Mouse (Mus musculus): ENCODE measurements at regions not wholly inside any gene's neighbourhood (a gene's known extent, or its start where the extent isn't known, plus 50 kb on each side); places are given as distances from the start of the nearest gene placed in this dataset.

- Histone ChIP-seq H3K4me1 (ENCODE audit: control insufficient read depth, insufficient read depth, insufficient read length, low read length) (no peaks in the 10 kb centered on the region; the same call in 1 of the 2 replicates), H3K4me3 (ENCODE audit: insufficient read depth, low read depth, low read length) (no peak overlapping the region), H3K27ac (replicated peaks; ENCODE audit: low read depth, low read length) (no peak overlapping the region)
These were observed 87.8 kb upstream of the Enpp6 start for GRCm38 (mm10) chr8:46898697-46899445.

GRCm38 (mm10) chr8:46900826-46901225 lies 85.9 kb upstream of the Enpp6 start:
- Histone ChIP-seq H3K4me3 (ENCODE audit: insufficient read depth, low read depth, low read length) (no peak overlapping the region), H3K27ac (replicated peaks; ENCODE audit: low read depth, low read length) (no peak overlapping the region), H3K4me1 (ENCODE audit: control insufficient read depth, insufficient read depth, insufficient read length, low read length) (peaks cover 3% of the 10 kb centered on the region)

GRCm38 (mm10) chr8:46904731-46905130 lies 82.0 kb upstream of the Enpp6 start:
- no peak overlapping the region for H3K27ac ChIP-seq (replicated peaks; ENCODE audit: low read depth, low read length)
- H3K4me3 ChIP-seq (ENCODE audit: insufficient read depth, low read depth, low read length): no peak overlapping the region
- H3K4me1 ChIP-seq (ENCODE audit: control insufficient read depth, insufficient read depth, insufficient read length, low read length): peaks cover 3% of the 10 kb centered on the region

GRCm38 (mm10) chr8:46907390-46907789 lies 79.3 kb upstream of the Enpp6 start:
- H3K27ac ChIP-seq (replicated peaks; ENCODE audit: low read depth, low read length): no peak overlapping the region
- H3K4me3 ChIP-seq (ENCODE audit: insufficient read depth, low read depth, low read length): no peak overlapping the region

GRCm38 (mm10) chr8:46908186-46908585 lies 78.5 kb upstream of the Enpp6 start:
- Histone ChIP-seq H3K27ac (replicated peaks; ENCODE audit: low read depth, low read length) (no peak overlapping the region), H3K4me1 (ENCODE audit: control insufficient read depth, insufficient read depth, insufficient read length, low read length) (peaks cover 3% of the 10 kb centered on the region), H3K4me3 (ENCODE audit: insufficient read depth, low read depth, low read length) (no peak overlapping the region)

More at GRCm38 (mm10) chr8:46907390-46907789, 79.3 kb upstream of the Enpp6 start:
- H3K4me1 ChIP-seq (ENCODE audit: control insufficient read depth, insufficient read depth, insufficient read length, low read length): peaks cover 3% of the 10 kb centered on the region

GRCm38 (mm10) chr8:46913956-46914355 lies 72.7 kb upstream of the Enpp6 start:
- Histone ChIP-seq H3K4me1 (ENCODE audit: control insufficient read depth, insufficient read depth, insufficient read length, low read length) (no peaks in the 10 kb centered on the region), H3K4me3 (ENCODE audit: insufficient read depth, low read depth, low read length) (no peak overlapping the region), H3K27ac (replicated peaks; ENCODE audit: low read depth, low read length) (no peak overlapping the region)

GRCm38 (mm10) chr8:46920071-46920470 lies 66.6 kb upstream of the Enpp6 start:
- Histone ChIP-seq H3K4me1 (ENCODE audit: control insufficient read depth, insufficient read depth, insufficient read length, low read length) (peaks cover 3% of the 10 kb centered on the region; the same call in 1 of the 2 replicates), H3K4me3 (ENCODE audit: insufficient read depth, low read depth, low read length) (no peak overlapping the region), H3K27ac (replicated peaks; ENCODE audit: low read depth, low read length) (no peak overlapping the region)

- no peak overlapping the region for H3K27ac ChIP-seq (replicated peaks; ENCODE audit: low read depth, low read length)
- peaks cover 3% of the 10 kb centered on the region; the same call in 1 of the 2 replicates for H3K4me1 ChIP-seq (ENCODE audit: control insufficient read depth, insufficient read depth, insufficient read length, low read length)
- H3K4me3 ChIP-seq (ENCODE audit: insufficient read depth, low read depth, low read length): no peak overlapping the region
These were observed 65.6 kb upstream of the Enpp6 start for GRCm38 (mm10) chr8:46921075-46921474.

GRCm38 (mm10) chr8:46921585-46921984 lies 65.1 kb upstream of the Enpp6 start:
- H3K4me3 ChIP-seq (ENCODE audit: insufficient read depth, low read depth, low read length): no peak overlapping the region

GRCm38 (mm10) chr8:46924787-46925548 lies 61.7 kb upstream of the Enpp6 start:
- H3K27ac ChIP-seq (replicated peaks; ENCODE audit: low read depth, low read length): no peak overlapping the region; the same call in 1 of the 2 replicates
- H3K4me1 ChIP-seq (ENCODE audit: control insufficient read depth, insufficient read depth, insufficient read length, low read length): peaks cover 3% of the 10 kb centered on the region; the same call in 1 of the 2 replicates

More at GRCm38 (mm10) chr8:46921585-46921984, 65.1 kb upstream of the Enpp6 start:
- no peak overlapping the region for H3K27ac ChIP-seq (replicated peaks; ENCODE audit: low read depth, low read length)
- peaks cover 3% of the 10 kb centered on the region; the same call in 1 of the 2 replicates for H3K4me1 ChIP-seq (ENCODE audit: control insufficient read depth, insufficient read depth, insufficient read length, low read length)

GRCm38 (mm10) chr8:46928718-46929117 lies 58.0 kb upstream of the Enpp6 start:
- no peaks in the 10 kb centered on the region for H3K4me1 ChIP-seq (ENCODE audit: control insufficient read depth, insufficient read depth, insufficient read length, low read length)
- H3K4me3 ChIP-seq (ENCODE audit: insufficient read depth, low read depth, low read length): no peak overlapping the region
- H3K27ac ChIP-seq (replicated peaks; ENCODE audit: low read depth, low read length): no peak overlapping the region

More at GRCm38 (mm10) chr8:46924787-46925548, 61.7 kb upstream of the Enpp6 start:
- no peak overlapping the region for H3K4me3 ChIP-seq (ENCODE audit: insufficient read depth, low read depth, low read length)

GRCm38 (mm10) chr8:46929678-46930077 lies 57.0 kb upstream of the Enpp6 start:
- no peaks in the 10 kb centered on the region for H3K4me1 ChIP-seq (ENCODE audit: control insufficient read depth, insufficient read depth, insufficient read length, low read length)
- no peak overlapping the region for H3K4me3 ChIP-seq (ENCODE audit: insufficient read depth, low read depth, low read length)
- no peak overlapping the region for H3K27ac ChIP-seq (replicated peaks; ENCODE audit: low read depth, low read length)

GRCm38 (mm10) chr8:46931267-46931666 lies 55.4 kb upstream of the Enpp6 start:
- H3K4me1 ChIP-seq (ENCODE audit: control insufficient read depth, insufficient read depth, insufficient read length, low read length): no peaks in the 10 kb centered on the region
- H3K4me3 ChIP-seq (ENCODE audit: insufficient read depth, low read depth, low read length): no peak overlapping the region
- peak overlapping the region; percentile 60; the same call in 1 of the 2 replicates for H3K27ac ChIP-seq (replicated peaks; ENCODE audit: low read depth, low read length)

GRCm38 (mm10) chr8:46933256-46933655 lies 53.4 kb upstream of the Enpp6 start:
- Histone ChIP-seq H3K4me3 (ENCODE audit: insufficient read depth, low read depth, low read length) (no peak overlapping the region), H3K27ac (replicated peaks; ENCODE audit: low read depth, low read length) (peak overlapping the region; percentile 72), H3K4me1 (ENCODE audit: control insufficient read depth, insufficient read depth, insufficient read length, low read length) (no peaks in the 10 kb centered on the region)

GRCm38 (mm10) chr8:46934254-46934653 lies 52.4 kb upstream of the Enpp6 start:
- H3K4me1 ChIP-seq (ENCODE audit: control insufficient read depth, insufficient read depth, insufficient read length, low read length): no peaks in the 10 kb centered on the region
- 0 out of 2 replicates have a peak overlapping the region, but pooled peaks have one; percentile 24 for H3K4me3 ChIP-seq (ENCODE audit: insufficient read depth, low read depth, low read length)
- peak overlapping the region; percentile 72 for H3K27ac ChIP-seq (replicated peaks; ENCODE audit: low read depth, low read length)

Measured in brown adipose tissue, adult 24 weeks (tissue).